Mouse (Mus musculus): Measurements from ENCODE around the gene Mxi1.

GRCm38 (mm10) chr19:53364551-53364950 lies 54.2 kb downstream of the Mxi1 start:
- no peak for TF ChIP-seq POLR2A (IDR thresholded peaks at IDR 0.05; ENCODE audit: borderline replicate concordance, insufficient read depth, low read length)
- no peak for TF ChIP-seq CTCF (IDR thresholded peaks at IDR 0.05; ENCODE audit: borderline replicate concordance, insufficient read depth, low read depth, low read length)
